Mouse (Mus musculus) embryonic fibroblast, embryonic 13.5 days (primary cell): ENCODE measurements around the gene Olfr332.
"Not testable (repeated sequence)": the region's sequence is repeated elsewhere in the genome, so short reads cannot be mapped to it uniquely, and the experiment has no call there.

Experiments used
- CTCF ChIP-seq: IDR thresholded peaks from 2 replicates; pipeline ENCODE4 v1.5.1; 2011; ENCODE audit warnings: mild to moderate bottlenecking, control low read depth, low read length, moderate library complexity, borderline replicate concordance; ENCODE audit not compliant: insufficient read depth
- POLR2A ChIP-seq: IDR thresholded peaks from 2 replicates; pipeline ENCODE4 v1.6.1; 2011; ENCODE audit warnings: low read depth, mild to moderate bottlenecking, control low read depth, low read length, moderate library complexity

- not testable (repeated sequence) for TF ChIP-seq CTCF, POLR2A
Measured at GRCm38 (mm10) chr11:58534736-58535135, 42.4 kb upstream of the Olfr332 start, which contains the start of gene Olfr330.
